Mouse (Mus musculus) erythroblast, embryonic 14.5 days (primary cell): ENCODE measurements around the gene Col23a1.

Experiments
- GATA1 ChIP-seq: IDR thresholded peaks from 2 replicates; pipeline ENCODE4 v1.6.1; 2012; ENCODE audit warnings: low read length, inconsistent platforms, mixed read lengths
- TAL1 ChIP-seq: IDR thresholded peaks from 3 replicates; pipeline ENCODE4 v1.6.1; 2012; ENCODE audit warnings: low read length, inconsistent platforms, mixed read lengths

DNA sequence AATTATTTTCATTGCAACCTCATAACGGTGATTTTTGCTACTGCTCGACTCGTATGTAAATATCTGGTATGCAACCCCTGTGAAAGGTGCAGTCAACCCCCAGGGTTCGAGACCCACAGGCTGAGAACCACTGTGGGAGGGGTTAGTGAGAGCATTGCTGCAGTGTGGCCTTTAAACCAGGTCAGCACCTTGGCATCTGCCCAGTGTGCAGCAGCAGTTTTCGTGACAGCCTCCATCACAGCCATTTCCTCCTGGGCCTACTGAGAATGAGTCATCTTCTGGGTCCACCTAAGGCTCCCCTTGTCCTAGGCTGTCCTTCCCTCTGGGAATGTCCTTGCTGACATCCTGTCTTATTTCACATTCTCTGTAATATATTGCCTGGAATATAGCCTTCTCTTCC is 64.0 kb downstream of the Col23a1 start:
- TF ChIP-seq TAL1 (no peak), GATA1 (no peak)
